Mouse (Mus musculus) limb, embryonic 13.5 days (tissue): ENCODE data around the gene Creb5. TPM values are rescaled to one million over a fixed set of nuclear protein-coding genes. Genes with fewer than 3 reads are reported as not detected.
A peak's percentile ranks its signal among the peaks of the same experiment; 100 is the strongest.

Experiments
- ATAC-seq: fragments of 200-750 bp; cut with Nextera tagmentation; 2 replicates; pipeline ENCODE4 v1.8.0; 2017; ENCODE audit warnings: low read depth, moderate number of reproducible peaks, moderate TSS enrichment; ENCODE audit not compliant: low FRiP score
- H3K27ac ChIP-seq: fragments of 300-500 bp; sonication (generic); 2 replicates; pipeline ENCODE4 v1.5.1; 2015; ENCODE audit warnings: inconsistent platforms, mild to moderate bottlenecking, moderate library complexity
- H3K27me3 ChIP-seq: fragments of 300-500 bp; sonication (generic); 2 replicates; pipeline ENCODE4 v1.6.1; 2015; ENCODE audit warnings: mild to moderate bottlenecking, inconsistent platforms
- H3K36me3 ChIP-seq: fragments of 300-500 bp; sonication (generic); 2 replicates; pipeline ENCODE4 v1.6.1; 2015; ENCODE audit warnings: inconsistent platforms, mild to moderate bottlenecking, moderate library complexity
- H3K4me1 ChIP-seq: fragments of 300-500 bp; sonication (generic); 2 replicates; pipeline ENCODE4 v1.6.1; 2015; ENCODE audit warnings: inconsistent platforms
- H3K4me2 ChIP-seq: fragments of 300-500 bp; sonication (generic); replicated peaks from 2 replicates; pipeline ENCODE4 v1.6.1; 2015; ENCODE audit warnings: inconsistent platforms, mild to moderate bottlenecking, moderate library complexity
- H3K4me3 ChIP-seq: fragments of 300-500 bp; sonication (generic); 2 replicates; pipeline ENCODE4 v1.5.1; 2015; ENCODE audit warnings: moderate library complexity, mild to moderate bottlenecking, inconsistent platforms
- H3K9ac ChIP-seq: fragments of 300-500 bp; sonication (generic); 2 replicates; pipeline ENCODE4 v1.6.1; 2015; ENCODE audit warnings: mild to moderate bottlenecking, inconsistent platforms
- H3K9me3 ChIP-seq: fragments of 300-500 bp; sonication (generic); 2 replicates; pipeline ENCODE4 v1.6.1; 2016; ENCODE audit warnings: inconsistent platforms
- WGBS: fragments of 180-500 bp; shearing (Covaris S2); methylation state at CpG from one replicate; pipeline ENCODE4 v1.1.7; 2015; 5-methylcytosine and 5-hydroxymethylcytosine counted together
- polyA plus RNA-seq: library from polyadenylated mRNA; unstranded; fragments of >200 nt; fragmentation: Nextera tagmentation; extraction: Ambion mirVana; gene quantifications from 2 replicates; pipeline ENCODE4 v1.2.1, GENCODE M21; 2015

The Creb5 gene
- polyA plus RNA-seq, 1 experiment from 2014 or later: 75.4 TPM

- H3K4me3 ChIP-seq: no peak overlapping the region
- no peaks in the 10 kb centered on the region for H3K9me3 ChIP-seq
- no peak overlapping the region for H3K4me2 ChIP-seq
- H3K9ac ChIP-seq: no peak overlapping the region
- 86% methylated on average over 4 of the region's 4 CpGs for WGBS
- no peak for ATAC-seq
- no peaks in the 10 kb centered on the region for H3K36me3 ChIP-seq
- peaks cover 73% of the 10 kb centered on the region for H3K4me1 ChIP-seq
- no peaks in the 10 kb centered on the region for H3K27me3 ChIP-seq
- peak overlapping the region; percentile 33; the same call in 1 of the 2 replicates for H3K27ac ChIP-seq
Measured at GRCm38 (mm10) chr6:53571571-53572122, 284.6 kb downstream of the Creb5 start.

DNA sequence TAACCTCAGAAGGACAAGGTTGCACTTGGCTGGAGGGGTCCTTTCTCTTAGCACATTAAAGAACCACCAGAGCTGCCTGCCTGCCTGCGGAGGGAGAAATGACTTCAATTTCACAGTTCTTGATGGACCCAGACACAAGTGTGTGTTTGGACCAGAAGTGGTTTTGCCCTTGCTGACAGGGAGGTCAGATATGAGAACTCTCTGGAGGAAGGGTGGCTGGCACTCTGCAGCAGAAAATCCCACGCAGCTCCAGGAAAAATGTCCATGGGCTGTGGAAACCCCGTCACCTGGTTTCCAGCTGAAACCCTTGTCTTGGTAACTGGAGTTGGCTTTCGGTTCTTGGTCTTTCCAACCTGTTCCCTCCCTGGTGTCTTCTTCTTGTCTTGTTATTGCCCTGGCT, 285.4 kb downstream of the Creb5 start:
- WGBS: 47% methylated on average over 4 of the region's 4 CpGs
- H3K4me3 ChIP-seq: no peak overlapping the region
- H3K4me2 ChIP-seq: peak overlapping the region; percentile 69
- H3K27ac ChIP-seq: peak overlapping the region; percentile 96
- H3K9ac ChIP-seq: no peak overlapping the region; the same call in 1 of the 2 replicates
- H3K27me3 ChIP-seq: no peaks in the 10 kb centered on the region
- H3K9me3 ChIP-seq: no peaks in the 10 kb centered on the region
- H3K4me1 ChIP-seq: peaks cover 73% of the 10 kb centered on the region
- ATAC-seq: no peak
- no peaks in the 10 kb centered on the region for H3K36me3 ChIP-seq

DNA sequence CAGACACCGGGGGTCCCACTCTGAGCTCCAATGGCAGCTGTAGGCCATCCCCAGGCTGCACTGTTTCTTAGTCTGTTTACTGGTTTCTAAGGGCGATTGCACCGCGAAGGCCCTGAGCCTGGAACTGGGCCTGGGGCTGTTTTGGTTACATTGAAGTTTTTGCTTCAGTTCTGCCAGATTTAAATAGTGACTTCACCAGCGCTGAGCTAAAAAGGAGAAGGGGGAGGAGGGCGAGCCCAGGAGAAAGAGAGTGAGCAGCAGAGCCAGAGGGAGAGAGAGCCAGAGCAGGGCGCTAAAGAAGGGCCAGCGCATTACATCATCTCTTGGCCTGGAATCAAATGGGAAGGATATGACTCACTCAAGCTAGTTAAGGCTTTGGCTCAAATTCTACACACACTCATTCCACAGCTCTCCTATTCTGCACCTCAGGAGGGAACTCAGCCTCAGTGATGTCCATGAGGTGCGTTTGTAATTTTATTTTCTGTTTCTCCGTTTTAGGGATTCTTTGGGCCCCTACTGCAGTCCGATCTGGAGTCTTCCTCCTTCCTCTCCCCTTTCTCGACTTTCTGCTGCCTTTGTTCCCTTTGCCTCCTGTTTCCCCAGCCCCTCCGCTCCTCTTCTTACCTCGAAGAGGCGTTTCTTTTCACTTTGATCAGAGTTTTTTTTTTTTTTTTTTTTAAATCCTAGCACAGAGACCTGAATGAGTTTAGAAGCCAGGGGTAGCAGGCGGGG, 286.1 kb downstream of the Creb5 start:
- H3K27me3 ChIP-seq: no peaks in the 10 kb centered on the region
- peak overlapping the region; percentile 96 for H3K27ac ChIP-seq
- H3K36me3 ChIP-seq: no peaks in the 10 kb centered on the region
- no peaks in the 10 kb centered on the region for H3K9me3 ChIP-seq
- peak overlapping the region; percentile 69 for H3K4me2 ChIP-seq
- H3K4me3 ChIP-seq: peak overlapping the region; percentile 49
- H3K9ac ChIP-seq: peak overlapping the region; percentile 66
- ATAC-seq: peak; percentile 94
- peaks cover 76% of the 10 kb centered on the region for H3K4me1 ChIP-seq
- 3% methylated on average over 16 of the region's 16 CpGs for WGBS

- WGBS: 0% methylated on average over 6 of the region's 6 CpGs
- Histone ChIP-seq H3K4me3 (peak overlapping the region; percentile 49), H3K9ac (peak overlapping the region; percentile 66), H3K36me3 (no peaks in the 10 kb centered on the region), H3K4me1 (peaks cover 76% of the 10 kb centered on the region), H3K4me2 (peak overlapping the region; percentile 69), H3K27me3 (no peaks in the 10 kb centered on the region), H3K9me3 (no peaks in the 10 kb centered on the region), H3K27ac (peak overlapping the region; percentile 96)
- ATAC-seq: no peak; the same call in 1 of the 2 replicates
Measured at GRCm38 (mm10) chr6:53573711-53574065, 286.6 kb downstream of the Creb5 start.

GRCm38 (mm10) chr6:53574097-53574496, 287.0 kb downstream of the Creb5 start:
- Histone ChIP-seq H3K9ac (peak overlapping the region; percentile 66), H3K9me3 (no peaks in the 10 kb centered on the region), H3K4me3 (peak overlapping the region; percentile 49), H3K27me3 (no peaks in the 10 kb centered on the region), H3K4me2 (peak overlapping the region; percentile 69), H3K36me3 (no peaks in the 10 kb centered on the region), H3K27ac (peak overlapping the region; percentile 96), H3K4me1 (peaks cover 76% of the 10 kb centered on the region)
- WGBS: 28% methylated on average over 12 of the region's 12 CpGs
- ATAC-seq: peak; percentile 24; the same call in 1 of the 2 replicates

DNA sequence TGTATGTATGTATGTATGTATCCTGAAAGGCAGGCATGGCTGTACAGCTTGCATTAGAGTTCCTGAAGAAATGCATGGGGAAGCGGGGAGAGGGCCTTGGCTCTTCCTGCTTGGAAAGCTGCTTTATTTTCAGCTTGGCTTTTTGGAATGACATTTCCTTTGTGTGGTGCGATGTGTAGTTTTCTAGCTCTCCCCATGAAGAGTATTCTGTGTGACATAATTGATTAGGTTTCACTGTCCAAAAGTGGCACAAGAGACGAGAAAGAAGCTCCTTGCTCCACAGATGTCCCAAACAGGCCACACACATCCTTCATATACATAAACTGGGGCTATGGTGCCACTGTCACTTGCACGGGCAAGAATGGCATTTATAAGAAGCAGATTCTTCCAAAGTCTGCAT, 288.1 kb downstream of the Creb5 start:
- Histone ChIP-seq H3K4me2 (peak overlapping the region; percentile 69), H3K9ac (peak overlapping the region; percentile 66), H3K4me1 (peaks cover 76% of the 10 kb centered on the region), H3K36me3 (no peaks in the 10 kb centered on the region), H3K9me3 (no peaks in the 10 kb centered on the region), H3K4me3 (peak overlapping the region; percentile 49), H3K27ac (peak overlapping the region; percentile 96; the same call in 1 of the 2 replicates), H3K27me3 (no peaks in the 10 kb centered on the region)
- WGBS: 74% methylated on average over 4 of the region's 4 CpGs
- ATAC-seq: no peak

DNA sequence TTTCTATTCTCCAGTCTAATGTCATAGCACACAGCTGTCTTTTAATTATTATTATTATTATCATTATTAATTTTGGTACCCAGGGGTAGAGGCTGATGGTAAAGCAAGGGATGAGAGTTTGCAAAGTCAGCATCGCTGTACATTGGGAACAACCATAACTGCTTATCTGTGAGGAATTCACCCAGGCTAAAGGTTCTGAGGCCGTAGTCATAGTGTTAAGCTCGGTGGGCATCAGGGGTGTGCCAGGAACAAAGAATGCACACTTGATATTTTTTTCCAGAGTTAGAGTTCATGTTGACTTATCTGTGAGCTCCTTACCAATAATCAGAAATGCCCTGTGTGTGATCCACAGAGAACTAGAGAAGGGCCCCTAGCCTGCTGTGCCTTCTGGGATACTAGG, 288.8 kb downstream of the Creb5 start:
- no peaks in the 10 kb centered on the region for H3K27me3 ChIP-seq
- no peak for ATAC-seq
- H3K9me3 ChIP-seq: no peaks in the 10 kb centered on the region
- H3K4me1 ChIP-seq: peaks cover 75% of the 10 kb centered on the region
- H3K27ac ChIP-seq: no peak overlapping the region
- no peak overlapping the region for H3K9ac ChIP-seq
- no peak overlapping the region for H3K4me3 ChIP-seq
- 92% methylated on average over 3 of the region's 3 CpGs for WGBS
- H3K36me3 ChIP-seq: no peaks in the 10 kb centered on the region
- H3K4me2 ChIP-seq: peak overlapping the region; percentile 69

GRCm38 (mm10) chr6:53576841-53577240, 289.8 kb downstream of the Creb5 start:
- no peak for ATAC-seq

DNA sequence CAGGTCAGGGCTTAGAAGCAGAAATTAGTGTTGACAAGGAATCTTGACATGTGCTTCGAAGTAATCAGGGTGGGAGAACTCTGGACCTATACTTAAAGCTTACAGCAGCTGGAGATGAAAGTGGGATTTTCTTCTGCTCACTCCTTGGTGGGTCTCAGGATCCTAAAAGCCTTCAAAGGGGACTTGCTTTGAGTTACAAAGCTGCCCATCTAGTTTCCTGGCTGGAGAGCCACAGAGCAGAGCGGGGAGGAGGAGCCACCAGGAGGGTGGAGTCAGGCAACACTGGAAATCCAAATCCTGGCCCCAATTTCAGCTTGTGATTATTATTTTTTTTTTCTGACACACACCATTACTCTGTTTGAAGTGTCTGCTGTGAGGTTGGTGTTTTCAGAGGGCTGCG, 290.7 kb downstream of the Creb5 start:
- H3K4me1 ChIP-seq: peaks cover 73% of the 10 kb centered on the region
- no peaks in the 10 kb centered on the region for H3K27me3 ChIP-seq
- peak overlapping the region; percentile 52; the same call in 1 of the 2 replicates for H3K27ac ChIP-seq
- no peak overlapping the region for H3K9ac ChIP-seq
- ATAC-seq: no peak
- 41% methylated on average over 3 of the region's 3 CpGs for WGBS
- no peaks in the 10 kb centered on the region for H3K9me3 ChIP-seq
- no peaks in the 10 kb centered on the region for H3K36me3 ChIP-seq
- H3K4me3 ChIP-seq: no peak overlapping the region
- peak overlapping the region; percentile 14; the same call in 1 of the 2 replicates for H3K4me2 ChIP-seq

More at GRCm38 (mm10) chr6:53576841-53577240, 289.8 kb downstream of the Creb5 start:
- no peak overlapping the region for H3K9ac ChIP-seq
- H3K36me3 ChIP-seq: no peaks in the 10 kb centered on the region
- no peaks in the 10 kb centered on the region for H3K9me3 ChIP-seq
- no peak overlapping the region for H3K4me3 ChIP-seq
- H3K4me2 ChIP-seq: peak overlapping the region; percentile 69; the same call in 1 of the 2 replicates
- H3K4me1 ChIP-seq: peaks cover 72% of the 10 kb centered on the region
- H3K27me3 ChIP-seq: no peaks in the 10 kb centered on the region
- no peak overlapping the region for H3K27ac ChIP-seq
- WGBS: 78% methylated on average over 6 of the region's 6 CpGs

DNA sequence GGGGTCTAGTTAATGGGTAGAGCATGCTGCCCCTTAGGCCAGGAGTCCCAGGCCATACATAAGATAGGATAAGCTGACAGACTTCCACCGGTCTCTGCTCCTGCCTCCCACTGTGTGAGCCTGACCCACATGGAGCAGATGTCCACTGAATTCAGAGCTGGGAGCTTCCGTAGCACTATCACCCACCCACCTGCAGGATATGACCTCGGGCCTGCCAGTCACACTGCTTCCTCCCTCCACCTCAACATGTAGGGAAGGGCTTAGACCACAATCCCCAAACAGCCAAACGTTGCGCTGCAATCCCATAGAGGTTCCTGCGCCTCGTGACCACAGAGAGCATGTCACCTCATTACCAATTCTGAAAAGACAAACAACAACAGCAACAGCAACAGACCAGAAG, 293.3 kb downstream of the Creb5 start:
- no peak overlapping the region for H3K4me2 ChIP-seq
- WGBS: 75% methylated on average over 7 of the region's 7 CpGs
- peaks cover 88% of the 10 kb centered on the region for H3K4me1 ChIP-seq
- H3K4me3 ChIP-seq: no peak overlapping the region
- no peak overlapping the region for H3K9ac ChIP-seq
- H3K36me3 ChIP-seq: no peaks in the 10 kb centered on the region
- ATAC-seq: no peak
- no peaks in the 10 kb centered on the region for H3K9me3 ChIP-seq
- H3K27me3 ChIP-seq: no peaks in the 10 kb centered on the region
- no peak overlapping the region for H3K27ac ChIP-seq

DNA sequence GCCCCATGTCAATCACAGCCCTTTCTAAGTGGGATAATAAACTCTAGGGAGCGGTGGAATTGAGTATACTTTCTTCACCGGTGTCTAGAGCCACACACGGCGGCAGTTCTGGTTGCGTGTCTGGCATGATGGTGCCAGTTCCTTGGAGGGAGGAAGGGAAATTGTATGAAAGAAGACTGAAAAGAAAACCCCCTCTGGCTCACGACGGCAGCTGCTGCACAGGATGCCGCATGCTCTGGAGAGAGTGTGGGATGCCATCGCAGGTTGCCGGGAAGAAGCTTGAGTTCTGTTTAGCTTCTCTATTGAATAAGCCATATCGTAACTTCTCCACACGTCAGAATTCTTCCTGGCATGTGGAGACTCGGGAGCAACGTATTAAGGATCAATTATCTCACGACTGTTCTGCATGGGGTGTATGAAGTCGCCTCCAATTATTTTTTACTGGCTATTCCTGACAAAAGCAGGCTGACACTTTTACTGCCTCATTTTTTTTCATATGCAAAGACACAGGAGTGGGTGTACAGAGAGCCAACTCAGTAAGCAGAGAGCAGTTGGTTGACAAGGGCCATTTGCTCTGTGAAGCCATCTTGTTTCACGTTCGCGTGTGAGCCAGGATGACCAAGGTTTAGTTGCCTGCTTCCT, 296.3 kb downstream of the Creb5 start:
- Histone ChIP-seq H3K27me3 (no peaks in the 10 kb centered on the region), H3K4me1 (peaks cover 65% of the 10 kb centered on the region), H3K9me3 (no peaks in the 10 kb centered on the region), H3K27ac (peak overlapping the region; percentile 53; the same call in 1 of the 2 replicates), H3K4me3 (no peak overlapping the region), H3K9ac (peak overlapping the region; percentile 26; the same call in 1 of the 2 replicates), H3K4me2 (peak overlapping the region; percentile 49), H3K36me3 (no peaks in the 10 kb centered on the region)
- 17% methylated on average over 19 of the region's 19 CpGs for WGBS
- peak; percentile 36; the same call in 1 of the 2 replicates for ATAC-seq

GRCm38 (mm10) chr6:53584718-53585405, 297.8 kb downstream of the Creb5 start:
- Histone ChIP-seq H3K4me2 (no peak overlapping the region), H3K36me3 (no peaks in the 10 kb centered on the region), H3K27me3 (no peaks in the 10 kb centered on the region), H3K4me3 (no peak overlapping the region), H3K9ac (no peak overlapping the region), H3K27ac (no peak overlapping the region; the same call in 1 of the 2 replicates), H3K4me1 (peaks cover 60% of the 10 kb centered on the region), H3K9me3 (no peaks in the 10 kb centered on the region)
- ATAC-seq: no peak
- WGBS: 45% methylated on average over 10 of the region's 10 CpGs
